Mouse (Mus musculus): ENCODE results near the gene Plod1.
"Not testable (repeated sequence)": the region's sequence is repeated elsewhere in the genome, so short reads cannot be mapped to it uniquely, and the experiment has no call there.

The Plod1 gene

DNA sequence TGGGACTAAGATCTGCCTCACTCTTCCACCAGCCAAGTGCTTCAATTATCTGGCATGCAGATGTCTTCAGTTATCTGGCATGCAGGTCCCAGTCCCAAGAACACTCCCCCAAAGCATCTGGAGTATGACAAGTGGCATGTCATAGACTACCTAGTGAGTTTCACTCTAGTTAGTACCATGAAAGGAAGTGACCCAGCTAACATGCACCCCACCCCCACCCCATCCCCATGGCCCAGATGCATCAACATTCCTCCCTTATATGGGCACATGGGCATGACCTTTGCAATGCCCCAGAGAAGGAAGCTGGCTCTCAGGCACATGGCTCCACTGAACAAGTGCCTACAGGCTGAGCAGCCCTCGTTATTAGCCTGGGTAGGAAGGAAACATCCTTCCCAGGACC, 40.2 kb downstream of the Plod1 start:
- in situ Hi-C loops (cut with MboI, MseI): no loop called here

DNA sequence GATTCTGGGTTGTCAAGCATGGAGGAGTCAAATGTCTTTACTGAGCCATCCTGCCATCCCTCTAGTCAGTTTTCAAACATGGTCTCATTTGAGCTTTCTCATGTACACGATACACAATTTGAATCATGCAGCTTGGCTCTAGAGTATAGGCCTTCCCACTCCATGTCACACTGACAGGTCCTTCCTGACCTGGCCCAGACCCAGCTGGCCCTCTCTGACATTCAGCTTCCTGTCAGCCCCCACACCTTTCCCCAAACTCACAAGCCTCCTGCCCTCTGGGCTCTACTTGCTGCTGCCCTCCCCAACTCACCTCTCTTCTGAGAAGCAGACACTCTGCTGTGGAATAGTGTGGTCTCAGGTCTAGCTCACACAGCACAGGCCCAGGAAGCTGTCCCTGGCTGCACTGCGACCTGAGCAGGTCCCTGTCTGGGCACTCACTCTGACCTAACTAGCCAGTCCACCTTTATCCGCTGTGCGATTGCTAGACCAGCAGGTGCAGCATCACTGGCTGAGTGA, 40.7 kb downstream of the Plod1 start:
- in situ Hi-C loops (cut with MboI, MseI): no loop called here

DNA sequence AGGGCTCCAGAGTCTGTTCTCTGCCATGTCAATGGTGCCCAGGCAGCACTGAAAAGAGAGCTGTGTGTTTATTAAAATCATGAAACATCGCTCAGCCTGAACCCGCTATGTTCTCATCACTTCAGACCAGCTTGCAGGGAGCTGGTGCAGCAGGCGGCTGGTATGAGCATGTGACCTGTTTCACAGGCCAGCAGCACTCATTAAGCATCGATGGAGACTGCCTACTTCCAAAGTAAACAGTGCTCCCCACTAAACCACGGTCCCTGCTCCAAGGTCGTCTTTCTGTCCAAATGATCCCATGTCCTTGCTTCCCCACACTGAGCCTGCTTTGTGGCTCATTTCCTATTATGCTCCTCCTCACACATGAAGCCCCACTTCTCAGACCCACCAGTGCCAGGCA, 46.2 kb downstream of the Plod1 start:
- in situ Hi-C loops (cut with MboI, MseI): no loop called here

DNA sequence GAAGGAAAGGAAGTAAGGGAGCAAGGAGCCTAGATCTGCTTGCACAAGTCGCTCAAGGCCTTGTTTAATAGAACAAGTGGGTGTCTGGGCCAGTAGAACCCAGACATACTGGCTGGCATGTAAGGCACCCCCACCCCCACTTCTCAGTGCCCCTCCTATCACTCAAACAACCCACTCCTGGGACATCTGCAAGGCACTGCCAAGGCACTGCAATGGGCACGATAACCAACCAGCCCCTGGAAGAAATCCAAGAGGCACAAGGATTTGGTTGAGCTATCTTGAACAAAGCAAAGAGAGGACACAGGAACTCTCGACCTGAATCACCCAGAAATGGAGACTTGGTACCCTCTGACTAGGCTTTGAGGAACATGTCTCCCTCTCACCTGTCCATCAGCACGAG, 48.3 kb downstream of the Plod1 start:
- in situ Hi-C loops (cut with MboI, MseI): no loop called here

DNA sequence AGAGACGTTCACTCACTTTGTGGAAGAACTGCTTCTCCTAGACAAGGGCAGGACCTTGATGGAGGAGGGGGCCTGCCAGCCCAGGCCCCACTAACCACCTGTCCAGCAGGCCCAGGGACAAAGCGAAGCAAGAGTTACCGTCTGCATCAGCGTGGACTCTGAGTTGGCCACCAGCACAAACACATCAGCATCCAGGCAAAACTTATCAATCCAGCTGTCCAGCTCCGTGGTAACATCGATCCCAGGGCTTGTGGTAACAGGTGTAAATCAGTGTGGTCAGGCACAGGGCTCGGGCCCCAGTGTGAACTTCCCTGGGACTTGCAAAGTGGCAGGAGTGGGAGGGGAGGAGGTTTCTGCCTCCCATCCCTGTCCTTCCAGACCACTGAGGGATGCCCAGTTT, 49.3 kb downstream of the Plod1 start:
- in situ Hi-C loops (cut with MboI, MseI): no loop called here

DNA sequence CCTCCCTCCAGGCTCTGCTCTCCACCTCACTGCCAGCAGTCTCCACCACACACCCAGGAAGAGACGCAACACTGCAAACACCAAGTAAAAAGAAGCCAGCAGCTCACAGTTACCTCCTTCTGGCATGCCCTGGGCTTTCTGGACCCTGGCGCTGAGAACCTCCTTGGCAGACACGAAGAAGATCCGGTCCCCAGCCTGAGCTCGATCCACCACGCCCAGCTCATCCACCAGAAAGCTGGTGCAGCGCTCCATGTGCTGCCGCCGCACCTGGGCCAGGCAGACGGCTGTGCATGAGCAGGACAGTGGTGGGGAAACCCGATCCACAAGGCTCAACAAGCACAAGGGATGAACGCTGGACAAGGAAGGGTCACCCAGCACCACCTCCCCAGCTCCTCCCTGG, 50.4 kb downstream of the Plod1 start:
- in situ Hi-C loops (cut with MboI, MseI): no loop called here

DNA sequence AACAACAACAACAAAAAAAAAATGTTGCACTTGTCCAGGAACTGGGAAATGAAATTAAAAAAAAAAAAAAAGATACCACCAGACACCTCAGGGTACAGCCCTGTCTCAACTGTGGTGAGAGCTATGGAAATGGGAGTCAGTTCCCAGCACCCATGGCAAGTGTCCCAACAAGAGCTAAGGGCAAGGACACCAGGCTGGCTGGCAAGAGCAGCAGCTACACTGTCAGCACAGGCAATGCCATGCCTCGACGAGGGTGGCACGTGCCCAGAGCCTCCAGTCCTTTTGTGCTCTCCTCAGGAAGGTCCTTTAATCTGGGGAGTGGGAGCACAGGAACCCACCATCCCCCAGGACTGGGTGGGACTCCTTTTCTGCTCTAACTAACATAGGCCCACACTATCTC, 52.4 kb downstream of the Plod1 start:
- in situ Hi-C loops (cut with MboI, MseI): no loop called here

DNA sequence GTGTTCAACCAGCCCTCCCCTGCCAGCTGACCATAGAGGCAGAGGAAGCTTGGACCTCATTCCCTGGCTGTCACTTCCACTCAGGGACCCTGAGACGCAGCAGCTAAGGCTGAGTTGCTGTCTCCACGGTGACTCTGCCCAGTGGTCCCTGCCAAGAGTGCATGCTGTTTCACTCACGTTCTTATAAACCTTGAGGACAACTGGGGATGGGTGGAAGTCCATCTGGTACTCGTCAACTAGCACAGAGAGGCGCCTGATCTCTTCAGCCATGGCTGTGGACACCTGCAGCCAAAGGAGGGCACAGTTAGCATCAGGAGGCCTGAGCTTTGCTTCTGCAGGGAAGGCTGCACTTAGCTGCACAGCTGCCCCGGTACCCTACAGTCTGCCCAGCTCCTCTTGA, 53.5 kb downstream of the Plod1 start:
- in situ Hi-C loops (cut with MboI, MseI): no loop called here

DNA sequence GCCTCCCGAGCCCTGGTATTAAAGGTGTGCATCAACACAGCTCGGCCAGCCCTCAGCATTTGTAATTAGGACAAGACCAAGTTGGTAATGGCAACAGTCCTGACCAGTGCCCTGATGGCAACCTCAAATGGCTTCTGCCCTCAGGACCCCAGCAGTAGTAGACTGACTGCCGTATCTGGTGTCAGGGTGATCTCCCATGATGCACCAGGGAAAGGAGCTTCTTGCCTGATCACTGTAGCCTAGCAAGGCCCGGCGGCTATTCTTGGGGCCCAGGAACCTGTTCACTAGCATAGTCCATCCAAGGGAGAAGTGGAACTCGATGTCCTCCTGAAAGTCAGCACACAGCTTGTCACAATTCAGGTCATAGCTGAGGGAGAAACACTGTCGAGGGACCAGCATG, 54.8 kb downstream of the Plod1 start:
- in situ Hi-C loops (cut with MboI, MseI): no loop called here

DNA sequence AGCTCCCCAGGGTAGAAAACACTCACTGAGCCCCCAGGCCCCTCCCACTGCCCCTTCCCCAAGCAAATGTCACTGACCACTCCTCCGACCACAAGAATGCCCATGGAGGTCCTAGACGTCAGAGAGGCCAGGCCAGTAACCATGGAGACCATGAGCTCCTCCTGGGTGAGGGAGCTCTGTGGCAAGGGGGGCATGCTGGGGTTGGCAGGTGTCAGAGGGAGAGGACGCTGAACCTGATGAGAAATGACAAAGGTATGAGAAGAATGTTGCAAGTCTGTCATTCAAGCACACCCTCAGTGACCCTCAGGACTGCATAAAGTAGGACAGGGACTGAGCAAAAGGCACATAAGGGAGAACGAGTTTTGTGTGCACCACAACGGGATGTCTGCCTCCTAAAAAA, 56.7 kb downstream of the Plod1 start:
- in situ Hi-C loops (cut with MboI, MseI): loop anchor here in 1 of 2 experiments (10.0 kb wide), 1 partner anchor 1885 kb away; no protein-coding TSS in a partner anchor

DNA sequence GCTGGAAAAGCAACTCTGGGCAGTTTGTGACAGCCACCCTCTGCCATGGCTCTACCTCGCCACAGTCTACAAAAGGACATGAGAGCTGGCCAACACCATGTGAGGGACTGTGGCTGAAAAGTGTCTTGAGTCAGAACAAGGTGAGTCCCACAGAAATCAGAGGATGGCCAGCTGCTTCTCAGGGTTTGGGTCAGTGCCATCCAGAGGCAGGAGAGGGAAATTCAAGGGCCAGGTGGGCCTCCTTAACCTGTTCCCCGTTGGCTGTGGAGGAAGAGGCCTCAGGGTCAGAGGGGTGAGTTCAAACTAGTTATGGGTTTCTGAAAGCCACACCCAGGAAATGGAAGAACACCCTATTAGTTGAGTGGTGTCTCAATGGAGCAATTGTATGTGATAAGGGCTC, 57.1 kb downstream of the Plod1 start:
- in situ Hi-C loops (cut with MboI, MseI): loop anchor here in 1 of 2 experiments (10.0 kb wide), 1 partner anchor 1885 kb away; no protein-coding TSS in a partner anchor

DNA sequence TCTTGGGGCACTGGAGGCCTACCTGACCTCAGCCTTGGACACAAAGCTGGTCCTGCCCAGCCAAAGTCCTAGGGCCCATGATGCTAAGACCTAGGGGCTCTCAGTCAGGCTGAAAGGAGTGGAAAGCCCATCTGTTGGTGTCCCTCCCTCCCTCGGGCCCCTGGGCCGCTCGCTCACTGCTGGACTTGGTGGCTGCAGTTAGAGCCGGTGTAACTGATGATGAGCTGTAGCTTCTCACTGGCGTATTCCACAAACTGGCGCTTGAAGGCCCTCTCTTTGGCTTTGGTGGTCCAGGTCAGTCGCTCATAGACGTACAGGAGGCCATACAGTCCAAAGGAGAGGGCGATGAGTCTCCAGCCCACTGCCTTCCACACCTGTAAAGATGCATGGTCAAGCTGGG, 58.0 kb downstream of the Plod1 start:
- in situ Hi-C loops (cut with MboI, MseI): loop anchor here in 1 of 2 experiments (10.0 kb wide), 1 partner anchor 1886 kb away; no protein-coding TSS in a partner anchor

DNA sequence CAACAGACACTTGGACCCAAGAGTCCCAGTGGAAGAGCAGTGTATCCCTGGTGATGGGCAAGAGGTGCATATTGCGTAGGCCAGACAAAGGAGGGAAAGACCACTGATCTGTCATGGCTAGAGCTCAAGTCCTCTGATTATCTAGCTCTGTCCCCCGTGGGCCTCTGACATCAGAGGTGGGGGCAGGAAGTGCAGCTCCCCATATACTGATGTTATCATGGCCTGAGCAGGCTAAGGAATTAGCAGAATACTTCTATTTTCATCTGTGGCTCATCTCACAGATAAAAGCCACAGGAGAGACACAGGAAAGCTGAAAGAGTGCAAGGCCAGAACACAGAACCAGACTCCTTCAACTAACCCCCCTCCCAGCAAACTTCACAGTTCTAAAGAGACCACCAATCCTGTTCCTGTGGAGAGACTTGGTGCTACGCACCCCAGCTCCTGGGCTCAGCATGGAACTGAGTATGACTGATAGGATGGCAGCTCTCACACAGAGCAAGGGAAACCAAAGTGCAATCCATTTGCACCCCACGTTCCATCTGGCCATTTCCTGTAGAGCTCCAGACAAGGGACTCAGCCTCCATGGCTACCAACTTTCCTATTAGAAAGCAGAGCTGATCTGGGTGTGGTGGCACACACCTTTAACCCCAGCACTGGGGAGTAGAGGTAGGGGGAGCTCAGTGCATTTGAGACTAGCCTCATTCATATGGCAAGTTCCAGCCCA, 60.6 kb downstream of the Plod1 start:
- in situ Hi-C loops (cut with MboI, MseI): loop anchor here in 1 of 2 experiments (10.0 kb wide), 1 partner anchor 1889 kb away; no protein-coding TSS in a partner anchor

DNA sequence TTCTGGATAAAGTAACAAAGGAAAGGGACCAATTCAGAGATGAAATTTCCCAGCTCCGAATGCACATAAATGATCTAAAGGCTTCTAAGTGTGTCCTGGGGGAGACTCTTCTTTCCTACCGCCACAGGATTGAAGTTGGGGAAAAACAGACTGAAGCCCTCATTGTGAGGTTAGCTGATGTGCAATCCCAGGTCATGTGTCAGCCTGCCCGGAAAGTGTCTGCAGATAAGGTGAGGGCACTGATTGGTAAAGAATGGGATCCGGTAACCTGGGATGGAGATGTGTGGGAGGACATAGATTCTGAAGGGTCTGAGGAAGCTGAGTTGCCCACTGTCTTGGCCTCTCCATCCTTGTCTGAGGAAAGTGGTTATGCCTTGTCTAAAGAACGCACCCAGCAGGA, 67.3 kb downstream of the Plod1 start:
- in situ Hi-C loops (cut with MboI, MseI): no loop called here

DNA sequence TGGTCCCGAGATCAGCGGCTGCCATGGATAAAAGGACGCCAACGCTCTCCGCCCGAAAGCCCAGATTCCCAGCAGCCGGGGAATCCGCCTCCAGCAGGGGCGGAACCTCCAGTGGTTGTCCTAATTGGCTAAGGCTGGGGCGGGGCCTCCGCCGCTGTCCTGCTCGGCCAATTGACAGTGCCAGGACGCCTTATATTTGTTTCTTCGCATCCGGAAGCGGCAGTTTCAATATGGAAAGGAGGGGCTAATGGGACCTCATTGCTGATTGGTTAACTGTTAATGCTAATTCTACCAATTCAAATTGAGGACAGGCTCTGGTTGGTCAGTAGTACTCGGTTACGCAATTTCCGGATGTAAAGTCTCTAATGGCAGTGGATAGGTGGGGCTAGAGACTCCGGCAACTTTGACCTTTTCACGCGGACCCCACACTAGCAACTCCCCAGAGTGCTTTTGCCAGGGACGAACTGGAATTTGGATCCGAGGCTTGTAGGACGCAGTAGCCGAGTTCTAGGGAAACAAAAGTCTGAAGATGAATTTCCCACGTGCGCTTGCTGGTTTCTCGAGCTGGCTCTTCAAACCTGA, 68.0 kb downstream of the Plod1 start, which contains the start of the genes Miip and Fv1:
Miip (minus strand) TSS at position 367 of the 582 bp plus-strand sequence.
Fv1 (plus strand) TSS at position 530 of the 582 bp plus-strand sequence.
- in situ Hi-C loops (cut with MboI, MseI): no loop called here

DNA sequence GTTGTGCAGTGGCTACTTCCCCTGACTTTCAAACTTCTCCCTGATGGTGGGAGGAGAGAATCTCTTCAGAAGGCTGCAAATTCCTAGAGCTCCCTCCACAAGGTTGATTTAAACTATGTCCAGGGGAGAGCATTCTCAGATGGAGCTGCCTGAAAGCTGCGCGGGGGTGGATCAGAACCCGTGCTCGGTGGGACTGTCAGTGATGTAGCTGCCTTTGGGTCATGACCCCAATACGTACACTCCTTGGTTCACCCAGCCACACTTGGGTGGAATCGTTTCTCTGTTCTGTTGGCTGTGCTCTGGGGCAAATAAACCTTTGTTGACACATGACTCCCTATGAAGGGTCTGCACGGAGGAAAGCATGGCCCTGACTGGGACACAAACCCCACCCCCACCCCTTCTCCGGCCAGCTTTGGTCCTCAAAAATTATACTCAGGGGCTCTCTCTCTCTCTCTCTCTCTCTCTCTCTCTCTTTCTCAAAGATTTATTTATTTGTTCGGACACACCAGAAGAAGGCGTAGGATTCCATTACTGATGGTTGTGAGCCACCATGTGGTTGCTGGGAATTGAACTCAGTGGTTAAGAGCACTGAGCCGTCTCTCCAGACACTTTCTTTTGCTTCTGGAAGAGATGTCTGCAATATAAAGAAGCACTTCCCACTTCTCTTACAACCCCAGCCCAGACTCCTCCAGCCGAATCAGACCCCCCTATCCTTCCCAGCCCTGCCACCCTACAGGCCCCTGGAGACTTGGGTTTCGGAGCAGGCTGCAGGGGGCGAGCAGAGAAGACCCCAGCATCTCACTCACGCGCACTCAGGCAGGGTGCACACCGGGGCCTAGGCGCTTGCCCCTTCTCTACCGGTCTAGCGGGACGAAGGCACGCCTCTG, 68.8 kb downstream of the Plod1 start:
- in situ Hi-C loops (cut with MboI, MseI): no loop called here

DNA sequence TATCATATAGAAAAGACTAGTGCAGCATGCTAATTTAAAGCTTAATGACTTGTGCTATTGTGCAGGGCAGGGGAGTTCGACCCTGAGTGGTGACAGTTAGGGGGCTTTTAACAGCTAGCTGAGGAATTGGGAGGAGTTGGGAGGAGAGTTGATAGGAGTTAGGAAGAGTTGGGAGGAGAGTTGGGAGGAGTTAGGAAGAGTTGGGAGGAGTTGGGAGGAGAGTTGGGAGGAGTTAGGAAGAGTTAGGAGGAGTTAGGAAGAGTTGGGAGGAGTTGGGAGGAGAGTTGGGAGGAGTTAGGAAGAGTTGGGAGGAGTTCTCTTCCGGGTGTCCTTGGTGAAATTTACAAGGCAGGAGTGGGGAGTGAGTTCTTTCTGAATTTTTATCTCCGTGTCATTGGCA, 69.8 kb downstream of the Plod1 start:
- in situ Hi-C loops (cut with MboI, MseI): not testable (repeated sequence)

DNA sequence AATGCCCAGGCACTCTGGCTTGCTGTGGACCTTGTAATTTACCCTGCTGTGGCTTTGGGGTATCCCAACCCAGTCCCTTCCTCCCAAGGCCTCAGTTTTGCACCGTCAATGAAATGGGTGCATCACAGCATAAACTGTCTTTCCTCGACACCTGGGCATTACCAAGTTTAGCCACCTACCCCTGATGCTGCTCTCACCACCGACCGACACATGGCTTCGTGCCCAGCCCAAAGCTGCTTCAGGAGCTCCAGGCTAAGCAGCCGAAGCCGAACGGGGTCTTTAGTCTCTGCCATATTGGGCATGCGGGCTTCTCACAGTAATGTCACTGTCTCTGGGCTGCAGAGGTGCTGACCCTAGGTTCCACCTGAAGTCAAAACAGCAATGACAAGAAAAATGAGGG, 70.5 kb downstream of the Plod1 start:
- in situ Hi-C loops (cut with MboI, MseI): no loop called here

DNA sequence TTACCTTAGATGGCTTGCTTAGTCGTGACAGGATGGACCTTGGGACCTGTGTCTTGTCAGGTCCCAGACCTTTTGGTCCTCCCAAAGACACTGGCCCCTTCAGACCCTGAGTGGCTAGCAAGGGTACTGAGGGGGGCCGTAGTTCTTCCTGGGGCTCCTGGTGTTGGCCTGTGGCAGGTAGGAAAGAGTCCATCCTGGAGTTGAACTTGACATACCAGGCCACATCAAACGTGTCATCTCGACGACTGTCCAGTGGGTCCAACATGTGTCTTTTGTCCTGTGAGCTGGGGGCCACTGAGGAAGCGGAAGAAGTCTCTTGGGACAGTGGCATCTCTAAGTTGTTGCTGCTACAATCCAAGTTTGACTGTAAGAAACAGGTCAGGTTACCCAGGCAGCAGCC, 70.9 kb downstream of the Plod1 start:
- in situ Hi-C loops (cut with MboI, MseI): no loop called here

DNA sequence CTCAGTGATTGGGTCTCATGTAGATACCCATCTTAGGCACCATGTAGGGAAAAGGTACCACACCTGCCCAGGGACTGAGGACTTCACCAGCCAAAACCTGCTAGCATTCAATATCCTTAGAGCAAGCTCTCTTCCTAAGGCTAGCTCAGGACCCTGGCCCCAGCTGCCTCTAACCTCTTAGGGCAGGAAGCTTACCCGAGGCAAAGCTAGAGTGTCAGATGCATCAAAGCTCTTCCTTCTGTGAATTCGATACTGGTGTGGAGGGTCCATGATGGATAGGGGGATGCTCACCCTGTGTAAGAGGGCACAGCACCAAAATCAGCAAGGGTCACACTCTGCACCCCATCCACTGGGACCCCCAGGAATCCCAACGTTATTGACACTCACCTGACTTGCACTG, 74.5 kb downstream of the Plod1 start:
- in situ Hi-C loops (cut with MboI, MseI): no loop called here

All from T-helper 17 cell (primary cell).